Mouse (Mus musculus) adipocyte (in vitro differentiated cells): ENCODE measurements at regions not wholly inside any gene's neighbourhood (a gene's known extent, or its start where the extent isn't known, plus 50 kb on each side); places are given as distances from the start of the nearest gene placed in this dataset.

Experiments used
- DNase-seq: peaks from one replicate; pipeline ENCODE4 v3.0.0-alpha.2; 2016; ENCODE audit warnings: low spot score

- no peak for DNase-seq
These were observed 140.4 kb upstream of the Egfl6 start for GRCm38 (mm10) chrX:166725761-166726503.

- DNase-seq = no peak
These were observed 132.6 kb upstream of the Egfl6 start for GRCm38 (mm10) chrX:166718075-166718474.

- no peak for DNase-seq
These were observed 123.8 kb upstream of the Egfl6 start for GRCm38 (mm10) chrX:166709306-166709705.

- DNase-seq = no peak
These were observed 122.6 kb upstream of the Egfl6 start for GRCm38 (mm10) chrX:166708106-166708505.

- DNase-seq = no peak
These were observed 121.5 kb upstream of the Egfl6 start for GRCm38 (mm10) chrX:166707029-166707428.

- DNase-seq = no peak
These were observed 118.8 kb upstream of the Egfl6 start for GRCm38 (mm10) chrX:166704311-166704710.

GRCm38 (mm10) chrX:166694219-166694618 lies 108.7 kb upstream of the Egfl6 start:
- DNase-seq = no peak

- no peak for DNase-seq
These were observed 103.3 kb upstream of the Egfl6 start for GRCm38 (mm10) chrX:166688779-166689178.

GRCm38 (mm10) chrX:166673404-166673803 lies 87.9 kb upstream of the Egfl6 start:
- no peak for DNase-seq

GRCm38 (mm10) chrX:166672617-166673016 lies 87.1 kb upstream of the Egfl6 start:
- DNase-seq = no peak

GRCm38 (mm10) chrX:166671853-166672252 lies 86.3 kb upstream of the Egfl6 start:
- DNase-seq = no peak

- no peak for DNase-seq
These were observed 80.8 kb upstream of the Egfl6 start for GRCm38 (mm10) chrX:166666304-166666703.

- DNase-seq = peak; percentile 69
These were observed 76.3 kb upstream of the Egfl6 start for GRCm38 (mm10) chrX:166661808-166662207.

- DNase-seq = no peak
These were observed 75.7 kb upstream of the Egfl6 start for GRCm38 (mm10) chrX:166661043-166661718.

- DNase-seq = peak; percentile 83
These were observed 75.2 kb upstream of the Egfl6 start for GRCm38 (mm10) chrX:166660715-166661042.

- peak; percentile 64 for DNase-seq
These were observed 66.9 kb upstream of the Egfl6 start for GRCm38 (mm10) chrX:166652400-166652799.

- DNase-seq = no peak
These were observed 60.2 kb upstream of the Egfl6 start for GRCm38 (mm10) chrX:166645713-166646112.

GRCm38 (mm10) chrX:166641256-166641655 lies 55.7 kb upstream of the Egfl6 start:
- DNase-seq = no peak

- DNase-seq = no peak
These were observed 54.7 kb upstream of the Egfl6 start for GRCm38 (mm10) chrX:166640258-166640657.
